Mouse (Mus musculus) thymus, postnatal 14 days (tissue): ENCODE measurements around the gene Pgap3.
A peak's percentile ranks its signal among the peaks of the same experiment; 100 is the strongest.

Experiments
- DNase-seq: peaks from one replicate; pipeline ENCODE4 v3.0.0; 2021

Gene Pgap3

GRCm38 (mm10) chr11:98353651-98354211, 46.6 kb downstream of the Pgap3 start:
- no peak for DNase-seq

- DNase-seq: no peak
Observed at GRCm38 (mm10) chr11:98352272-98352990, 47.9 kb downstream of the Pgap3 start.

GRCm38 (mm10) chr11:98349308-98349707, 51.0 kb downstream of the Pgap3 start:
- no peak for DNase-seq

DNA sequence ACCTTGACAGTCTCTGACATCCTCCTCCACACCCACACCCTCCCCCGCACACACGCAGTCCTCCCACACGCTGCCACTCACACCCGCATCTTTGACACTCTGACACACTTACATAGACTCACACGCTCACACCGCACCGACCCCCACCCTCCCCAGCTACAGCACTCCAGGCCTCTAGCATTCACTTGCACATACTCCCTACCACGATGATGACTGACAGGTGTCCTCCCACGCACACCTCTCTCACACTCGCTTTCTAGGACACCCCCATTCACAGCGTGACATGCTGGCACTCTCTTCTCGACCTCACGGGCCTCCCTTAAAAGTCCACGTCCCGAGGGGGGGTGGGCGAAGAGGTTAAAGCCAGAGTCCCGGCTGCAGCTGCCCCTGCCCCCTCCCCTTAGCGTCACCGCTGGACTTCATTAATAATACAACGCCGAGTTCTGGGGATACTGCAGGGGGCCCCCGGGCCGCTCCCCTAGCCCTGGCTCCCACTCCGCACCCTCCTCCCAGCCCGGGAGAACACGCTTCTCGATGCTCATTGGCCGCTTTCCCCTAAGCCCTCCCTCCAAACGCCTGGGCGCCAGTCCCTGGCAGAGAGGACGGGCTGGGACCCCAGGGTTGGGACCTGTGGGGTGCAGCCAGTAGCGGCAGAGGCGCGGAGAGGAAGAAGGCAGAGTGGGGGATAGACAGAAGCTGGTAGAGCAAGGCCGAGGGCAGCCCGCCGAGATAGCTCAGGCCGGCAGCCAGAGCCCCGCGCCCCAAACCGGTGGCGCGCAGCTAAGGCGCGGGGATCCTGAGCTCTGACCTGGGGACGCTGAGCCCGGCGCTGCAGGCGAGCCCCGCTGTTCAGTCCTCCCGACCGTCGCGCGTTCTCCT, 52.0 kb downstream of the Pgap3 start, which contains the start of gene Ppp1r1b:
Ppp1r1b (plus strand) TSS at position 322 of the 879 bp plus-strand sequence.
- peak; percentile 79 for DNase-seq

DNA sequence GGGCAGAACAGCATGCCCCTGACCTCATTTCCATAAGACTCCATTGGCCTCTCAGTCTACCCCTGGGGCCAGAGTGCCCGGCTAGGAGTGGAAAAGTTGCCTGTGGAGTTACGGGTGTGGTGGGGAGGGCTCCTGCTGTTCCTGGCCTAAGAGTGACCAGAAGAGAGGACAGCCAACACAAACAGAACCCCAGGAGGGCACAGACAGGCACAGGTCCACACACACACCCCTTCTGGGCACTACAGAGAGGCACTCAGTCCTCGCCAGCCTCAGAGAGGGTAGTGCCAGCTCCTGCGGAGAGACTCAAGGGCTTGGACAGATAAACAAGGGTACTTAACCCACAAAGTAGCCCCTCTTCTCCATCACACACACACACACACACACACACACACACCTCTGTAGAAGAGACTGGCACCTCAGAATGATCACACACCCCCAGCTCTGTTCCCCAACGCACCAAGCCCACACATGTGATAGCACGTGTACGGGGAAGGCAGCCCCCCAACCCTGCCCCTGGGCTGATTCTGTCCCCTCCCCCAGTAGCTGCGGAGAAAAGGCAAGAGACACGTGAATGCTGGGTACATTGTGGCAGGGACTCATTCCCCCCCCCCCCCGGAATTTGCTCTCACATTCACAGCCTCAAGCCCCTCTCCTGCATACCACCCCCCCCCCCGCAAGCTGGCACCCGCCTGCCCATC, 52.8 kb downstream of the Pgap3 start:
- DNase-seq: no peak

GRCm38 (mm10) chr11:98346168-98346567, 54.1 kb downstream of the Pgap3 start:
- no peak for DNase-seq

DNA sequence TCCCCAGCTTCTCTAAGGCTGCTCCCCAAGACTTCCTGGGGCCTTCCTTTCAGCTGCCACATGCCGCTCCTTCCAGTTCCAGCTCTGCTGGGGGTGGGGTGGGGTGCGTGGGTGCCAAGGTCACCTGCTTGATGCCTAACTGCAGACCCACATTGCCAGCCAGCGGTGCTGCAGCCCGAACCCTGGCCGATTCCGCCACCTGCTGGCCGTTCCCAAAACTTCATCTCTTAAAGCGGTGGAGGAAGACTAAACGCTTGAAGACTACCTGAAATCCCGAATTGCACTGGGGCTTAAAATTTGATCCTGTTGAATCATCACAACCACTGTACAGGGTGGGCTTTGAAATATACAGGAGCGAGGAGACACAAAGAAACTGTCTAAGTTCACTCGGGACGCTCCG, 55.0 kb downstream of the Pgap3 start:
- DNase-seq: peak; percentile 87

GRCm38 (mm10) chr11:98342000-98342945, 58.0 kb downstream of the Pgap3 start:
- peak; percentile 88 for DNase-seq

DNA sequence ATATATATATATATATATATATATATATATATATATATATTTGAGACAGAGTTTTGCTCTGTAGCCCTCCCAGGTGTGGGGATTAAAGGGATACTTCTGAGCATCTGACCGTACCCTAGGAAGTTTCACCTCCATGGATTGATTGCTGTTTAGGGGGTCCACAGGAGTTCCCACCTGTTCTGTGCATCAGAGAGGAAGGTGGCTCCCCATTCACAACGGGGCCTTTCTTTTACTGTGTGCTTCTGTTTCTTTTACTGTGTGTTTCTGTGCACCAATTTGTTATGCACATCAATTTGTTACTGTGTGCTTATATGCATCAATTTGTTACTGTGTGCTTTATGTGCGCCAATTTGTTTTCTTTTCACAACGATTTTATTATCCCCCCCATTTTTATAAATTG, 59.1 kb downstream of the Pgap3 start:
- DNase-seq: no peak

DNA sequence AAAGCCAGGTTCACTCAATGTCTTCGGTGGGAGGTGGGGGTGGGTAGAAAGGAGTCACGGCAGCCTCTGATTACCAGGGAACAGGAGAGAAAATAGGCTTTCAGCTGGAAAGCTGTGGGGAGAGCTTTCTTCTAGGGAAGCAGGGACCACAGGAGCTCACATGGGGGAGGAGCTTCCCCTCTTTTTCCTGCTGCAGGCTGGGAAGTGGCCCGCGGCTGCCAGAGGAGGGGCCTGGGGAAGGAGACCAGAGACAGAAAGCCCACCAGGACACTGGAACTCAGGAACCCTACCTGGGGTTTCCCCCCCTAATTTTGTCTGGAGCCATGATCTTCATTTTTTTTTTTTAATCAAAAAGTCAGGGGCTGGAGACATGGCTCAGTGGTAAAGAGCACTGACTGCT, 59.7 kb downstream of the Pgap3 start:
- DNase-seq: no peak

DNA sequence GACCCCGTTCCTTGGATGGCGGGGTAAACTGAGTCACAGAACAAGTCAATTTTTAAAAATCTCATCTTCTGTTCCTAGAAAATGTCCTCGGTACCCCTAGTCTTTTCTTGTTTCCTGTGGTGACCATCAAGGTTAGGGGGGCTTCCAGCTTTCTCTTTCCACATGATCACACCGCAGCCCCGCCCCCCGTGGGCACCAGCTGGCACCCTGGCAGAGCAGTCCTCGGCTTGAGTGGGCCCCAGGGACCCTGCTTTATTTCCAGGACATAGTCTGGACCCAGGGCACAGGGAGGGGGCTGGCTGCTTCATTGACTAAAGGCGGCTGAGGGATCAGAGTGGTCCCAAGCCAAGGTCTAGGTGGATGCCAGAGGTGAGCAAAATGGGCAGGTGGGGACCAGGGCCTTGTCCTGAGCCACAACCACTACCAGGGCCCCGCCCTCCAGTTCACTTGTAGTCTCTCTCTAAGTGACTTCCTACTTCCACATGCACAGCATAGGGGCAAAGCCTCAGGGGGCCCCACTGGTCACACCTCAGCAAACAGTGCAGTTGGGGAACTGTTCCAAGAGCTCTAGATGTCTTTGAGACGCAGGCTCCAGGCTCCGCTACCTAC, 60.5 kb downstream of the Pgap3 start:
- no peak for DNase-seq

DNA sequence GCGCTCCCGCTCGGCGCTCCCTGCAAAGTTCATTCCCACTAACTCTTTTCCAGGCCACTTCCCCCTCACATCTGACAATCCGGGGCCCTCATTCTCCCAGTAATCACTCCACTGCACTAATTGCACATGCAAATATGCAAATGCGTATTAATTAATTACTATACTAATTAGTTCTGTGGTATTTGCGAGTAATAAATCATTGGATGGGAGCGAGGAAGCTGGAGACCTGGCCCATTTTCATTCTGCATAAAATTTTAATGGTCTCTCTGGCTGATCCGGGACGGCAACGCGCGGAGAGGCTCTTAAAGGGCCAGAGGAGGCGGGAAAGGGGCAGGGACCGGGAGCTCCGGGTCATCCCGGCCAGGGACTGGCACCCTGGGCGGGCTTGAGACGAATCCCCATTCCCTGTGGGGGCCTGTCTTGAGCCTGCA, 61.2 kb downstream of the Pgap3 start:
- DNase-seq: no peak
